Mouse (Mus musculus) forebrain, embryonic 10.5 days (tissue): Measurements from ENCODE around the gene Grip2. TPM values are rescaled to one million over a fixed set of nuclear protein-coding genes. Genes with fewer than 3 reads are reported as not detected.

Experiments
- DNase-seq: peaks from one replicate; pipeline ENCODE4 v3.0.0-alpha.2; 2017; ENCODE audit warnings: low spot score; ENCODE audit errors: extremely low spot score
- H3K27ac ChIP-seq: fragments of 300-500 bp; sonication (generic); 2 replicates; pipeline ENCODE4 v1.5.1; 2016; ENCODE audit warnings: mild to moderate bottlenecking
- H3K27me3 ChIP-seq: fragments of 300-500 bp; sonication (generic); 2 replicates; pipeline ENCODE4 v1.6.1; 2016; ENCODE audit warnings: mild to moderate bottlenecking; ENCODE audit not compliant: poor library complexity, severe bottlenecking
- H3K36me3 ChIP-seq: fragments of 300-500 bp; sonication (generic); replicated peaks from 2 replicates; pipeline ENCODE4 v1.6.1; 2016; ENCODE audit warnings: mild to moderate bottlenecking, moderate library complexity
- H3K4me1 ChIP-seq: fragments of 300-500 bp; sonication (generic); 2 replicates; pipeline ENCODE4 v1.6.1; 2016
- H3K4me3 ChIP-seq: fragments of 300-500 bp; sonication (generic); 2 replicates; pipeline ENCODE4 v1.5.1; 2016; ENCODE audit warnings: mild to moderate bottlenecking, moderate library complexity
- H3K9me3 ChIP-seq: fragments of 300-500 bp; sonication (generic); 2 replicates; pipeline ENCODE4 v1.6.1; 2016; ENCODE audit warnings: mild to moderate bottlenecking, moderate library complexity
- WGBS: fragments of 180-500 bp; shearing (Covaris S2); methylation state at CpG from one replicate; pipeline ENCODE4 v1.1.7; 2016; 5-methylcytosine and 5-hydroxymethylcytosine counted together
- polyA plus RNA-seq: library from polyadenylated mRNA; unstranded; fragments of >200 nt; fragmentation: Nextera tagmentation; extraction: Ambion mirVana; gene quantifications from 2 replicates; pipeline ENCODE4 v1.2.1, GENCODE M21; 2016

Grip2 gene
- polyA plus RNA-seq, result 0.32 and 0.46 TPM in 2 replicates

- Histone ChIP-seq H3K36me3 (no peaks in the 10 kb centered on the region), H3K9me3 (no peaks in the 10 kb centered on the region), H3K4me3 (no peak within 1 kb of the TSS), H3K27ac (no peak within 1 kb of the TSS), H3K4me1 (no peaks in the 10 kb centered on the region), H3K27me3 (no peaks in the 10 kb centered on the region)
- 72% methylated on average over 9 of the region's 11 CpGs for WGBS
- DNase-seq, result no peak
Observed at GRCm38 (mm10) chr6:91827016-91827570, at the start of gene Grip2. Gene Grip2 (minus strand): TSS chr6:91827250.

GRCm38 (mm10) chr6:91872781-91873180, 45.7 kb upstream of the Grip2 start:
- Histone ChIP-seq H3K4me1 (peaks cover 4% of the 10 kb centered on the region; the same call in 1 of the 2 replicates), H3K27ac (no peak overlapping the region), H3K4me3 (no peak overlapping the region), H3K36me3 (no peaks in the 10 kb centered on the region), H3K27me3 (peaks cover 7% of the 10 kb centered on the region), H3K9me3 (no peaks in the 10 kb centered on the region)
- 65% methylated on average over 2 of the region's 2 CpGs for WGBS
- no peak for DNase-seq

GRCm38 (mm10) chr6:91868091-91868490, 41.0 kb upstream of the Grip2 start:
- no peaks in the 10 kb centered on the region for H3K4me1 ChIP-seq
- no peak overlapping the region for H3K27ac ChIP-seq
- no peak for DNase-seq
- H3K27me3 ChIP-seq, result no peaks in the 10 kb centered on the region
- H3K4me3 ChIP-seq, result no peak overlapping the region
- H3K9me3 ChIP-seq, result no peaks in the 10 kb centered on the region
- no peaks in the 10 kb centered on the region for H3K36me3 ChIP-seq
- WGBS, result 87% methylated on average over 5 of the region's 5 CpGs

GRCm38 (mm10) chr6:91865601-91866000, 38.6 kb upstream of the Grip2 start:
- H3K4me3 ChIP-seq, result no peak overlapping the region
- no peaks in the 10 kb centered on the region for H3K4me1 ChIP-seq
- H3K27me3 ChIP-seq, result no peaks in the 10 kb centered on the region
- 88% methylated on average over 11 of the region's 11 CpGs for WGBS
- no peaks in the 10 kb centered on the region for H3K9me3 ChIP-seq
- H3K36me3 ChIP-seq, result no peaks in the 10 kb centered on the region
- H3K27ac ChIP-seq, result no peak overlapping the region
- DNase-seq, result no peak

GRCm38 (mm10) chr6:91864595-91864994, 37.5 kb upstream of the Grip2 start:
- H3K4me1 ChIP-seq, result no peaks in the 10 kb centered on the region

GRCm38 (mm10) chr6:91862848-91863247, 35.8 kb upstream of the Grip2 start:
- no peaks in the 10 kb centered on the region for H3K9me3 ChIP-seq
- H3K4me3 ChIP-seq, result no peak overlapping the region
- no peaks in the 10 kb centered on the region for H3K27me3 ChIP-seq
- DNase-seq, result no peak
- H3K36me3 ChIP-seq, result no peaks in the 10 kb centered on the region
- no peaks in the 10 kb centered on the region for H3K4me1 ChIP-seq
- no peak overlapping the region for H3K27ac ChIP-seq

More at GRCm38 (mm10) chr6:91864595-91864994, 37.5 kb upstream of the Grip2 start:
- 82% methylated on average over 5 of the region's 5 CpGs for WGBS
- H3K9me3 ChIP-seq, result no peaks in the 10 kb centered on the region
- H3K27me3 ChIP-seq, result no peaks in the 10 kb centered on the region
- no peak overlapping the region for H3K27ac ChIP-seq
- H3K36me3 ChIP-seq, result no peaks in the 10 kb centered on the region
- DNase-seq, result no peak
- H3K4me3 ChIP-seq, result no peak overlapping the region

GRCm38 (mm10) chr6:91858339-91858738, 31.3 kb upstream of the Grip2 start:
- Histone ChIP-seq H3K36me3 (no peaks in the 10 kb centered on the region), H3K9me3 (no peaks in the 10 kb centered on the region), H3K27ac (no peak overlapping the region), H3K27me3 (peaks cover 4% of the 10 kb centered on the region; the same call in 1 of the 2 replicates), H3K4me3 (no peak overlapping the region), H3K4me1 (no peaks in the 10 kb centered on the region)
- WGBS, result 79% methylated on average over 5 of the region's 5 CpGs
- DNase-seq, result no peak

- 17% methylated on average over 2 of the region's 2 CpGs for WGBS
- H3K4me1 ChIP-seq, result peaks cover 9% of the 10 kb centered on the region; the same call in 1 of the 2 replicates
- no peak overlapping the region for H3K27ac ChIP-seq
- no peaks in the 10 kb centered on the region for H3K36me3 ChIP-seq
- peak; percentile 48 for DNase-seq
- H3K9me3 ChIP-seq, result no peaks in the 10 kb centered on the region
- no peak overlapping the region for H3K4me3 ChIP-seq
- H3K27me3 ChIP-seq, result peaks cover 7% of the 10 kb centered on the region; the same call in 1 of the 2 replicates
Observed at GRCm38 (mm10) chr6:91852550-91852949, 25.5 kb upstream of the Grip2 start.

GRCm38 (mm10) chr6:91843628-91844153, 16.6 kb upstream of the Grip2 start:
- Histone ChIP-seq H3K27ac (peak overlapping the region; percentile 65), H3K9me3 (no peaks in the 10 kb centered on the region), H3K36me3 (no peaks in the 10 kb centered on the region), H3K4me3 (peak overlapping the region; percentile 68), H3K27me3 (peaks cover 89% of the 10 kb centered on the region), H3K4me1 (peaks cover 36% of the 10 kb centered on the region)
- WGBS, result 6% methylated on average over 69 of the region's 69 CpGs
- DNase-seq, result no peak

- H3K4me3 ChIP-seq, result peak overlapping the region; percentile 68
- WGBS, result 3% methylated on average over 46 of the region's 46 CpGs
- peak; percentile 20 for DNase-seq
Observed at GRCm38 (mm10) chr6:91842897-91843627, 16.0 kb upstream of the Grip2 start.

GRCm38 (mm10) chr6:91839010-91839871, 12.2 kb upstream of the Grip2 start:
- no peak overlapping the region; the same call in 1 of the 2 replicates for H3K27ac ChIP-seq
- H3K9me3 ChIP-seq, result no peaks in the 10 kb centered on the region
- H3K4me1 ChIP-seq, result peaks cover 33% of the 10 kb centered on the region
- 12% methylated on average over 23 of the region's 23 CpGs for WGBS
- H3K27me3 ChIP-seq, result peaks cover 57% of the 10 kb centered on the region
- H3K4me3 ChIP-seq, result peak overlapping the region; percentile 32; the same call in 1 of the 2 replicates
- peak; percentile 72 for DNase-seq
- H3K36me3 ChIP-seq, result no peaks in the 10 kb centered on the region

More at GRCm38 (mm10) chr6:91842897-91843627, 16.0 kb upstream of the Grip2 start:
- peaks cover 41% of the 10 kb centered on the region for H3K4me1 ChIP-seq
- peak overlapping the region; percentile 65 for H3K27ac ChIP-seq
- H3K27me3 ChIP-seq, result peaks cover 94% of the 10 kb centered on the region
- no peaks in the 10 kb centered on the region for H3K36me3 ChIP-seq
- no peaks in the 10 kb centered on the region for H3K9me3 ChIP-seq

- H3K9me3 ChIP-seq, result no peaks in the 10 kb centered on the region
- no peak overlapping the region for H3K27ac ChIP-seq
- 80% methylated on average over 3 of the region's 3 CpGs for WGBS
- no peak for DNase-seq
- no peaks in the 10 kb centered on the region for H3K27me3 ChIP-seq
- H3K36me3 ChIP-seq, result no peaks in the 10 kb centered on the region
- peaks cover under 1% of the 10 kb centered on the region; the same call in 1 of the 2 replicates for H3K4me1 ChIP-seq
- no peak overlapping the region for H3K4me3 ChIP-seq
Observed at GRCm38 (mm10) chr6:91832863-91833440, 5.9 kb upstream of the Grip2 start.
